Mouse (Mus musculus): ENCODE results near the gene Tbc1d8. TPM values are rescaled to one million over a fixed set of nuclear protein-coding genes. Genes with fewer than 3 reads are reported as not detected.

Tbc1d8 gene
- total and polyA plus RNA-seq, 3 experiments: 1.5 to 2.4 TPM; not detected in 1

DNA sequence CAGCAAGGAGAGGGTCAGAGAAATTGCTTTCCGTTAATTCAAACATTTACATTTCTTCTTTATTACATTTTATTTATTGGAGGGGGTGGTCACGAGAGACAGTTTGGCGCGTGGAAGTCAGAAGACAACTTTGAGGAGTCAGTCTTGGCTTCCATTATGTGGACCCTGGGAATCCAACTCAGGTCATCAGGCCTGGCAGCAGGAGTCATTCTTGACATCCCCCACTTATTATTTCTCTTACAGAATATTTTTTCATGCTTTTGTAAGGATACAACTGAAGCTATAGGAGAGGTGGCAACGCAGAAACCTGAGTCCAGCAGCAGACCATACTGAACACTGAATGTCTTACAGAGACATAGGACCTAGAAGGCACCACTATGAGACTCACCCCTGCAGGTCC is 699 bp upstream of the Tbc1d8 start:
- Histone ChIP-seq H3K9ac (ENCODE audit: control insufficient read depth, low read depth, low read length, poor library complexity, severe bottlenecking) (no peak overlapping the region; the same call in 1 of the 2 replicates), H3K27me3 (ENCODE audit: control insufficient read depth in 1 of 2, insufficient read depth in 2 of 2, low read length in 2 of 2) (no peaks in the 10 kb centered on the region), H3K79me2 (ENCODE audit: control insufficient read depth, insufficient read depth, low read length, poor library complexity) (no peaks in the 10 kb centered on the region; the same call in 1 of the 2 replicates), H3K4me1 (ENCODE audit: control insufficient read depth in 1 of 2, insufficient read depth in 2 of 2, low read length in 2 of 2) (peaks cover 3 to 19% of the 10 kb centered on the region in 2 experiments), H3K9me3 (replicated peaks; ENCODE audit: insufficient read depth, low read length) (no peaks in the 10 kb centered on the region), H3K4me3 (ENCODE audit: control insufficient read depth in 1 of 2, insufficient read depth in 1 of 2, low read depth in 2 of 2, low read length in 2 of 2) (peak overlapping the region in 1 of 2 experiments; percentile 99; a peak in 1 of 4 replicates), H3K36me3 (ENCODE audit: control insufficient read depth in 1 of 2, insufficient read depth in 2 of 2, low read length in 2 of 2) (peaks cover 0 to 7% of the 10 kb centered on the region in 2 experiments; a peak in 2 of 4 replicates), H3K27ac (ENCODE audit: control insufficient read depth, low read depth, low read length) (no peak overlapping the region)
- TF ChIP-seq CHD1 (IDR thresholded peaks at IDR 0.05; ENCODE audit: low read depth, low read length): no peak
- TF ChIP-seq USF1 (IDR thresholded peaks at IDR 0.05; ENCODE audit: low read depth, low read length): no peak
- no peak for TF ChIP-seq MAZ (IDR thresholded peaks at IDR 0.05; ENCODE audit: low read depth, low read length)
- TF ChIP-seq TCF12 (IDR thresholded peaks at IDR 0.05; ENCODE audit: low read depth, low read length): no peak
- TF ChIP-seq ZNF384 (IDR thresholded peaks at IDR 0.05; ENCODE audit: low read depth, low read length): no peak
- no peak for TF ChIP-seq CHD2 (IDR thresholded peaks at IDR 0.05; ENCODE audit: low read length)
- no peak for TF ChIP-seq MEF2A (IDR thresholded peaks at IDR 0.05; ENCODE audit: extremely low read depth, insufficient replicate concordance, low read depth, low read length, poor library complexity, severe bottlenecking)
- TF ChIP-seq ZKSCAN1 (IDR thresholded peaks at IDR 0.05; ENCODE audit: low read depth, low read length): no peak
- no peak for TF ChIP-seq NELFE (IDR thresholded peaks at IDR 0.05; ENCODE audit: low read depth, low read length)
- TF ChIP-seq MAFK (IDR thresholded peaks at IDR 0.05; ENCODE audit: borderline replicate concordance, low read depth, low read length): no peak
- no peak for TF ChIP-seq MYC (IDR thresholded peaks at IDR 0.05; ENCODE audit: low read depth, low read length)
- no peak for TF ChIP-seq NRF1 (IDR thresholded peaks at IDR 0.05; ENCODE audit: insufficient read depth, low read depth, low read length, poor library complexity, severe bottlenecking)
- TF ChIP-seq POLR2A (IDR thresholded peaks at IDR 0.05; ENCODE audit: control insufficient read depth in 1 of 2, insufficient read depth in 1 of 2, low read depth in 1 of 2, low read length in 2 of 2, poor library complexity in 1 of 2): no peak
- TF ChIP-seq ELF1 (IDR thresholded peaks at IDR 0.05; ENCODE audit: low read depth, low read length): no peak
- TF ChIP-seq CTCF (IDR thresholded peaks at IDR 0.05 in 2 of 3, conservative IDR thresholded peaks at IDR 0.05 in 1 of 3; ENCODE audit: control insufficient read depth in 1 of 3, insufficient read depth in 1 of 3, low read depth in 2 of 3, low read length in 3 of 3, poor library complexity in 1 of 3, severe bottlenecking in 1 of 3): no peak
- no peak for TF ChIP-seq EP300 (IDR thresholded peaks at IDR 0.05; ENCODE audit: low read depth in 1 of 2, low read length in 2 of 2)
- TF ChIP-seq ZC3H11A (IDR thresholded peaks at IDR 0.05; ENCODE audit: low read depth, low read length): no peak
- no peak for TF ChIP-seq SIN3A (IDR thresholded peaks at IDR 0.05; ENCODE audit: low read length)
- no peak for DNase-seq (ENCODE audit: low read depth, low spot score)

DNA sequence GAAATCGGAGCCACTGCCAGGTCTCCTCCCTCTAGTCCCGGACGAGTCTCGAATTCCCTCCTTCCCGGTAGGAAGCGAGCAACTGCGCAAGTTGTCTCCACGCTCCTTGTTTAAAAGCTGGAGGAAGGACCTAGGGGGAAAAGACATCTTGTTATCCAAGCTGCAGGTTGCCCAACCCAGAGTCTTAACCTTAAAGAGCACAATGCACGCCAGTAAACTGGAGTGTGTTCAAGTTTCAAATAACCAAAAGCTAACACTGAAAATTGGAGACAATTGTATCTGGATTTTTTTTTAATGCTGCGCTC is 293 bp upstream of the Tbc1d8 start:
- H3K4me1 ChIP-seq (ENCODE audit: control insufficient read depth in 1 of 2, insufficient read depth in 2 of 2, low read length in 2 of 2): peaks cover 3 to 19% of the 10 kb centered on the region in 2 experiments
- peak overlapping the region; percentile 62 for H3K9ac ChIP-seq (ENCODE audit: control insufficient read depth, low read depth, low read length, poor library complexity, severe bottlenecking)
- TF ChIP-seq SIN3A (IDR thresholded peaks at IDR 0.05; ENCODE audit: low read length): peak; percentile 36; the same call in 1 of the 2 replicates
- TF ChIP-seq POLR2AphosphoS2 (IDR thresholded peaks at IDR 0.05; ENCODE audit: low read length): peak; percentile 31; the same call in 1 of the 2 replicates
- peak; percentile 37; the same call in 1 of the 2 replicates for TF ChIP-seq HCFC1 (IDR thresholded peaks at IDR 0.05; ENCODE audit: low read depth, low read length)
- TF ChIP-seq MAZ (IDR thresholded peaks at IDR 0.05; ENCODE audit: low read depth, low read length): no peak
- peak; percentile 34 to 47; a peak in 2 of 4 replicates for TF ChIP-seq POLR2A (IDR thresholded peaks at IDR 0.05; ENCODE audit: control insufficient read depth in 1 of 2, insufficient read depth in 1 of 2, low read depth in 1 of 2, low read length in 2 of 2, poor library complexity in 1 of 2)
- peaks cover 0 to 7% of the 10 kb centered on the region in 2 experiments; a peak in 2 of 4 replicates for H3K36me3 ChIP-seq (ENCODE audit: control insufficient read depth in 1 of 2, insufficient read depth in 2 of 2, low read length in 2 of 2)
- H3K79me2 ChIP-seq (ENCODE audit: control insufficient read depth, insufficient read depth, low read length, poor library complexity): no peaks in the 10 kb centered on the region; the same call in 1 of the 2 replicates
- H3K27me3 ChIP-seq (ENCODE audit: control insufficient read depth in 1 of 2, insufficient read depth in 2 of 2, low read length in 2 of 2): no peaks in the 10 kb centered on the region
- H3K4me3 ChIP-seq (ENCODE audit: control insufficient read depth in 1 of 2, insufficient read depth in 1 of 2, low read depth in 2 of 2, low read length in 2 of 2): peak overlapping the region; percentile 67 to 99
- H3K27ac ChIP-seq (ENCODE audit: control insufficient read depth, low read depth, low read length): no peak overlapping the region
- no peaks in the 10 kb centered on the region for H3K9me3 ChIP-seq (replicated peaks; ENCODE audit: insufficient read depth, low read length)
- no peak for DNase-seq (ENCODE audit: low read depth, low spot score)
